Mouse (Mus musculus) limb, embryonic 12.5 days (tissue): ENCODE results near the gene Catsperz. TPM values are rescaled to one million over a fixed set of nuclear protein-coding genes. Genes with fewer than 3 reads are reported as not detected.

Experiments used
- ATAC-seq: fragments of 200-750 bp; cut with Nextera tagmentation; 2 replicates; pipeline ENCODE4 v1.8.0; 2017; ENCODE audit warnings: low read depth, moderate TSS enrichment; ENCODE audit not compliant: insufficient number of reproducible peaks, insufficient read depth, low FRiP score, low TSS enrichment
- H3K27ac ChIP-seq: fragments of 300-500 bp; sonication (generic); 2 replicates; pipeline ENCODE4 v1.5.1; 2016; ENCODE audit warnings: mild to moderate bottlenecking, moderate library complexity
- H3K27me3 ChIP-seq: fragments of 300-500 bp; sonication (generic); 2 replicates; pipeline ENCODE4 v1.6.1; 2016; ENCODE audit warnings: mild to moderate bottlenecking, moderate library complexity
- H3K36me3 ChIP-seq: fragments of 300-500 bp; sonication (generic); 2 replicates; pipeline ENCODE4 v1.6.1; 2016; ENCODE audit warnings: mild to moderate bottlenecking, moderate library complexity
- H3K4me1 ChIP-seq: fragments of 300-500 bp; sonication (generic); replicated peaks from 2 replicates; pipeline ENCODE4 v1.6.1; 2016
- H3K4me2 ChIP-seq: fragments of 300-500 bp; sonication (generic); 2 replicates; pipeline ENCODE4 v1.6.1; 2016; ENCODE audit warnings: mild to moderate bottlenecking, moderate library complexity
- H3K4me3 ChIP-seq: fragments of 300-500 bp; sonication (generic); replicated peaks from 2 replicates; pipeline ENCODE4 v1.5.1; 2016; ENCODE audit warnings: mild to moderate bottlenecking
- H3K9ac ChIP-seq: fragments of 300-500 bp; sonication (generic); replicated peaks from 2 replicates; pipeline ENCODE4 v1.6.1; 2016; ENCODE audit warnings: mild to moderate bottlenecking, moderate library complexity
- H3K9me3 ChIP-seq: fragments of 300-500 bp; sonication (generic); 2 replicates; pipeline ENCODE4 v1.6.1; 2016; ENCODE audit warnings: mild to moderate bottlenecking, moderate library complexity
- WGBS: fragments of 180-500 bp; shearing (Covaris S2); methylation state at CpG from one replicate; pipeline ENCODE4 v1.1.7; 2016; 5-methylcytosine and 5-hydroxymethylcytosine counted together
- polyA plus RNA-seq: library from polyadenylated mRNA; unstranded; fragments of >200 nt; fragmentation: Nextera tagmentation; extraction: Ambion mirVana; gene quantifications from 2 replicates; pipeline ENCODE4 v1.2.1, GENCODE M21; 2016

The Catsperz gene
- polyA plus RNA-seq, 1 experiment from 2014 or later: 1.0 TPM

DNA sequence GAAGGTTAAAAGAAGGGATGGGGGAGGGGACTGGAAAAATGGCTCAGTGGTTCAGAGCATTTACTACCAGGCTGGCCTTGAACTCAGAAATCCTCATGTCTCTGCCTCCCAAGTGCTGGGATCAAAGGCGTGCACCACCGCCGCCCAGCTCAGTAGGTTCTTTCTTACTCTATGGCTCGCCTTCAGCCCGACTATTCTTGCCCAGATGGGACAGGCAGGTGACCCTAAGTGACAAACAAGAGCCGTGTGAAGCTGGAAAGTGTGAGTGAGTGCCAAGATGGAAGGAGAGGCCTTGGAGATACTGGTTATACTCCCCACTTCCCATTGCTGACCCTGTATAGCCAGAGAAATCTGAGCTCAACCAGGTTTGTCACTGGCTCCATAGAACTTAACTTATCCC is 18.5 kb upstream of the Catsperz start:
- Histone ChIP-seq H3K27ac (no peak overlapping the region), H3K27me3 (no peaks in the 10 kb centered on the region; the same call in 1 of the 2 replicates), H3K4me1 (peaks cover 22% of the 10 kb centered on the region), H3K36me3 (peaks cover 11% of the 10 kb centered on the region; the same call in 1 of the 2 replicates), H3K9me3 (no peaks in the 10 kb centered on the region), H3K4me3 (no peak overlapping the region), H3K4me2 (no peak overlapping the region), H3K9ac (no peak overlapping the region)
- 92% methylated on average over 6 of the region's 6 CpGs for WGBS
- ATAC-seq: no peak

DNA sequence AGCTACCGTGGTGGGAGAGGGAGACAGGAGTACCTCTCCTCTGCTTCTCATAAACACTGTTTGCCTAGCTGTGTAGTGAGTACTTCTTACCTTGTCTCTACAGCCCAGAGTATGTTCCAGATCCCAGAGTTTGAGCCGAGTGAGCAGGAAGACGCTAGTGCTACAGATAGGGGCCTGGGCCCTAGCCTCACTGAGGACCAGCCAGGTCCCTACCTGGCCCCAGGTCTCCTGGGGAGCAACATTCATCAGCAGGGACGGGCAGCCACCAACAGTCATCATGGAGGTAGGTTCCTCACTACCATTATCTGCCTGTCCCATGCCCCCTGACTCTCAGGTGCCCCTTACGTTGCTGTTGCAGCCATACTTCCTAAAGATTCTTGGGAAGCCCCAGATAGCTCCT is 17.6 kb upstream of the Catsperz start:
- Histone ChIP-seq H3K9me3 (no peaks in the 10 kb centered on the region), H3K4me1 (peaks cover 22% of the 10 kb centered on the region), H3K36me3 (peaks cover 11% of the 10 kb centered on the region; the same call in 1 of the 2 replicates), H3K9ac (peak overlapping the region; percentile 85), H3K27ac (peak overlapping the region; percentile 95), H3K4me3 (peak overlapping the region; percentile 78), H3K4me2 (peak overlapping the region; percentile 98), H3K27me3 (peaks cover 5% of the 10 kb centered on the region)
- no peak for ATAC-seq
- WGBS: 31% methylated on average over 5 of the region's 5 CpGs

GRCm38 (mm10) chr19:6942249-6942691 is 17.1 kb upstream of the Catsperz start, which contains the start of gene Gpr137:
TSS of gene Gpr137 (minus strand) at chr19:6942480.
- Histone ChIP-seq H3K4me1 (peaks cover 22% of the 10 kb centered on the region), H3K4me3 (peak within 1 kb of the TSS; percentile 78), H3K27me3 (peaks cover 8% of the 10 kb centered on the region), H3K9me3 (no peaks in the 10 kb centered on the region), H3K4me2 (peak within 1 kb of the TSS; percentile 98), H3K27ac (peak within 1 kb of the TSS; percentile 95), H3K9ac (peak within 1 kb of the TSS; percentile 85), H3K36me3 (peaks cover 11% of the 10 kb centered on the region; the same call in 1 of the 2 replicates)
- ATAC-seq: peak; percentile 78
- WGBS: under 1% methylated on average over 27 of the region's 27 CpGs

DNA sequence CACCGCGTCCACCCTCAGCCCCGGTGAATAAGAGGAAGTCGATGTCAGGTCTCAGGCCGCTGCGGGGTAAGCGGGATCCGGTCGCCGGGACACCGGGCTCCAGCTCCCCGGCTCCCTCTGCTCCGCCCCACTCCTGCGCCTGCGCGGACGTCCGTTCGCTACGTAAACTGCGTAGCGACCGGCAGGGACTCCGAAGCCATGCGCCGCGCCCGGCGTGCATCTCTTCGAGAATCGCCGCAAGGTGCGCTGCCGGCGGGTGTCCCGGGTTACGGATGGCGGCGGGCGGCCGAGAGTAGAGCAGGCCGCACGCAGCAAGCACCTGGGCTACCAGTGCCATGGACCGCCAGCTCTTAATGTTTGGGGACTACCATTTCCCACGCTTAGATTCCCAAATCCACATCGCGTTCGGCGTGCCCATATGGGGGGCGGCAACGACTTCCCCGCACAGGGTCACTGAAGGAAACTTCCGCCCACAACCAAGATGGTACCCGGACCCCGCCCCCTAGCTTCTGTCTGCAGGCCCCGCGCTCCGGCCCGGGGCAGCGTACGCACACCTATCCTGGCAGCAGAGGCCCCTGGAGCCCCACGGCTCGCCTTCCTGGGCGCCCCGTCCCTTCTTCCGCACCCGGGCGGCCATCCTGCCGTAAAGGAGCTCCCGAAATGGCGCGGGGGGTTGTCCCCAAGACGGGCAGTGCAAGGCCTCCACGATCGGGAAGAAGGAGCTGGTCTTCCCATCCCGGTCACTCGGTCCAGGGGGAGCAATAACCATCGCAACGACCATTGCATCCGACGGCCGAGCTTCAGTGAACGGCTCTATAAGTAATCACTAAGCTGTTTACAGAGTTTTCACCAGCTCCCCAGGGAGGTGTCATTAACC is 16.4 kb upstream of the Catsperz start, which contains the start of gene Bad:
Gene Bad (plus strand): TSS at position 490 of the 877 bp plus-strand sequence.
- peak within 1 kb of the TSS; percentile 85 for H3K9ac ChIP-seq
- ATAC-seq: peak; percentile 65
- peak within 1 kb of the TSS; percentile 98 for H3K4me2 ChIP-seq
- H3K4me3 ChIP-seq: peak within 1 kb of the TSS; percentile 78
- under 1% methylated on average over 83 of the region's 83 CpGs for WGBS
- peaks cover 8% of the 10 kb centered on the region for H3K27me3 ChIP-seq
- peaks cover 22% of the 10 kb centered on the region for H3K4me1 ChIP-seq
- no peaks in the 10 kb centered on the region for H3K9me3 ChIP-seq
- H3K27ac ChIP-seq: peak within 1 kb of the TSS; percentile 95
- H3K36me3 ChIP-seq: peaks cover 11% of the 10 kb centered on the region; the same call in 1 of the 2 replicates

GRCm38 (mm10) chr19:6940396-6941351 is 15.5 kb upstream of the Catsperz start:
- Histone ChIP-seq H3K27ac (no peak overlapping the region), H3K9me3 (no peaks in the 10 kb centered on the region), H3K4me1 (peaks cover 22% of the 10 kb centered on the region), H3K4me3 (peak overlapping the region; percentile 78), H3K9ac (peak overlapping the region; percentile 77), H3K4me2 (peak overlapping the region; percentile 98), H3K36me3 (peaks cover 4% of the 10 kb centered on the region; the same call in 1 of the 2 replicates), H3K27me3 (peaks cover 16% of the 10 kb centered on the region)
- 22% methylated on average over 29 of the region's 29 CpGs for WGBS
- 0 out of 2 replicates have a peak, but pooled peaks have one; percentile 30 for ATAC-seq

DNA sequence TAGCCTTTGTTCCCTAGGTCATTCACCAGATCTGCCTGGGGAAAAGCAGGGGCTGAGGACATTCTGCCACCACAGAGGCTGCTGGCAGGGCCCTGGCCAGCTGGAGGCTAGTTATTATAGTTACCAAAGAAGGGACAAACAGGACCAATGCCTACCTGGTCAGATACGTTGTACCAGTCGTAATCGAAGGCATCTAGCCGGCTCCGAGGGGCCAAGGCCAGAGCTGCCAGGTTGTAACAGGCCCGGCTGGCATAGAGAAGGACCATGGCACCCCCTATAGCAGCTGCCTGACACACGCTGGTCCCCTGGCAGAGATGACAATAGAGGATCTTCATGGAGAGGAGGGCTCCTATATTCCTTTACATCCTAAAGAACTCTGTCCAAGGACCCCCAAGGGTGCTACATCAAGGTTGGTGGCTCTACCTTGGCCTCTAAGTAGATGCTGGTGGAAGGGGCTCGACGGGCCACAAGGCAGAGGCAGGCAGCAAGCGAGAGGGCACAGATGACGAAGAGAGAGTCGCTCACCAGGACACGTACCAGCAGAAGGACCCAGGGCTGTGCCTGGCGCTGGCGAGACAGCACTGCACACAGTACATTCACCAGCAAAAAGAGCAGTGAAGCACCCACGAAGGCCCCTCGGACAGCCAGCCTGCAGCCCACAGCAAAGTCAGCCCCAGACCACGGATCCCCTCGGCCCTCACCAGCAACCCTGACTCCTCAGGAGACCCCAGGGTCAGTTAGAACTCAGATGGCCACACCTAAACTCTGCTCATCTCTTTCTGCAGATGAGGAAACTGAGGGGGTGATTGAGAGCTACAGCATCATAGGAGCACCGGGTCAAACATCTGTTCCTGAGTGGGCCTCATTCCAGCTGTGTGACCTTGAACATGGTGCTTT is 14.2 kb upstream of the Catsperz start:
- no peak overlapping the region for H3K4me2 ChIP-seq
- H3K27ac ChIP-seq: no peak overlapping the region
- WGBS: 89% methylated on average over 20 of the region's 20 CpGs
- ATAC-seq: no peak
- peaks cover 22% of the 10 kb centered on the region for H3K4me1 ChIP-seq
- H3K4me3 ChIP-seq: no peak overlapping the region
- H3K9me3 ChIP-seq: no peaks in the 10 kb centered on the region
- peaks cover 29% of the 10 kb centered on the region for H3K27me3 ChIP-seq
- H3K36me3 ChIP-seq: no peaks in the 10 kb centered on the region
- no peak overlapping the region for H3K9ac ChIP-seq

GRCm38 (mm10) chr19:6937541-6938465 is 12.6 kb upstream of the Catsperz start:
- Histone ChIP-seq H3K27me3 (peaks cover 45% of the 10 kb centered on the region), H3K4me3 (no peak overlapping the region)
- WGBS: 77% methylated on average over 16 of the region's 16 CpGs

GRCm38 (mm10) chr19:6936299-6936698 is 11.1 kb upstream of the Catsperz start:
- WGBS: 24% methylated on average over 3 of the region's 3 CpGs
- Histone ChIP-seq H3K36me3 (no peaks in the 10 kb centered on the region), H3K27ac (no peak overlapping the region), H3K9ac (no peak overlapping the region), H3K9me3 (no peaks in the 10 kb centered on the region), H3K4me3 (no peak overlapping the region), H3K27me3 (peaks cover 60% of the 10 kb centered on the region), H3K4me1 (peaks cover 25% of the 10 kb centered on the region), H3K4me2 (no peak overlapping the region)
- ATAC-seq: no peak

More at GRCm38 (mm10) chr19:6937541-6938465, 12.6 kb upstream of the Catsperz start:
- Histone ChIP-seq H3K9me3 (no peaks in the 10 kb centered on the region), H3K9ac (no peak overlapping the region), H3K36me3 (no peaks in the 10 kb centered on the region), H3K4me1 (peaks cover 29% of the 10 kb centered on the region), H3K4me2 (no peak overlapping the region), H3K27ac (no peak overlapping the region)
- no peak for ATAC-seq

DNA sequence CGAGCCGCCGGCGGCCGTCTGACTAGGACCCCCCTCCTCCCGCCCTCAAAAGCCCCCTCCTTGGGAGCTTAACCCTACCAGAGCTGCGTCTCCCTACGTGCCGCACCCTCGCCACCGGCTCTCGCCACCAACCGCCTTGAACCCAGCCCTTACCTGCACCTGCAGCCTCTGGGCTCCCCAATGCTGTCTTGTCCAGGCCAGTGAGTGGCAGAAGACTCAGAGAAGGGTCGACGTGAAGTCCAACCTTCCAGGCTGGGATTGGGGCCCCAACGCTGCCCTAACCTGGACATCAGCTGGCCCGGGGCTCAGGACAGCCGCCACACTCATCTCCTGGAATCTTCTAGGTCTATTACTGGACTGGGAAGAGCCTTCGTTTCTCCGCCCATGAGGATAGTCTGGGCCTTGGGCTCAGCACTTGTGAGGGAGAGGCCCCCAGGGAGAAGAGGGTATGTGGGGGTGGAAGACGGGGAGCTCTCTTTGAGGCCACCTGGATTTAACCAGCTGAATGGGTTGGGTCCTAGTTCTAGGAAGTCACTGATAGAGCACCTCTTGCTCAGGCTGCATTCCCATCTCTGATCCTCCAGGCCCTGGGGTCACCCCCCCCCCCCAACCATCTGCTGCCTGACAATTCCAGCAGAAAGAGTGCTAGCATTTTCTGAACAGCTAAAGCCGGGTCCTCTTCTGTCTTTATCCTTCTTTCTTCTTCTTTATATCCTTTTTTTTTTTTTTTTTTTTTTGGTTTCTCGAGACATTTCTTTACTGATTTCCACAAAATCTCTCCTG is 9.2 kb upstream of the Catsperz start, which contains the start of gene Kcnk4:
Gene Kcnk4 (minus strand): TSS at position 321 of the 783 bp plus-strand sequence.
- Histone ChIP-seq H3K4me3 (peak within 1 kb of the TSS; percentile 38), H3K9ac (peak within 1 kb of the TSS; percentile 60)
- no peak for ATAC-seq

More for the DNA sequence above, 9.2 kb upstream of the Catsperz start, which contains the start of gene Kcnk4:
- Histone ChIP-seq H3K27me3 (peaks cover 78% of the 10 kb centered on the region), H3K27ac (no peak within 1 kb of the TSS), H3K4me1 (peaks cover 11% of the 10 kb centered on the region), H3K9me3 (no peaks in the 10 kb centered on the region), H3K36me3 (no peaks in the 10 kb centered on the region), H3K4me2 (peak within 1 kb of the TSS; percentile 65)
- 9% methylated on average over 23 of the region's 23 CpGs for WGBS
